Mouse (Mus musculus): ENCODE data around the gene Tspan4. TPM values are rescaled to one million over a fixed set of nuclear protein-coding genes. Genes with fewer than 3 reads are reported as not detected.

Gene Tspan4
- total RNA-seq (2021) = 10 to 100 TPM; 89.1 to 94.4 TPM
- long read RNA-seq, experiment 1, transcript Tspan4-201 (8 exons, 1,466 nt) = major isoform, 53 of 117 reads
- long read RNA-seq, experiment 1, transcript Tspan4-202 (8 exons, 1,281 nt) = minor isoform, 44 of 117 reads
- long read RNA-seq, experiment 1, partial matches to known transcripts = 9 of 117 reads
- long read RNA-seq, experiment 1, other reads (novel, unspliced or antisense) = 10 of 117 reads
- long read RNA-seq, experiment 2, transcript Tspan4-201 (8 exons, 1,466 nt) = major isoform, 44 of 67 reads
- long read RNA-seq, experiment 2, transcript Tspan4-202 (8 exons, 1,281 nt) = minor isoform, 17 of 67 reads
- long read RNA-seq, experiment 2, partial matches to known transcripts = 4 of 67 reads
- long read RNA-seq, experiment 2, other reads (novel, unspliced or antisense) = 1 of 67 reads

DNA sequence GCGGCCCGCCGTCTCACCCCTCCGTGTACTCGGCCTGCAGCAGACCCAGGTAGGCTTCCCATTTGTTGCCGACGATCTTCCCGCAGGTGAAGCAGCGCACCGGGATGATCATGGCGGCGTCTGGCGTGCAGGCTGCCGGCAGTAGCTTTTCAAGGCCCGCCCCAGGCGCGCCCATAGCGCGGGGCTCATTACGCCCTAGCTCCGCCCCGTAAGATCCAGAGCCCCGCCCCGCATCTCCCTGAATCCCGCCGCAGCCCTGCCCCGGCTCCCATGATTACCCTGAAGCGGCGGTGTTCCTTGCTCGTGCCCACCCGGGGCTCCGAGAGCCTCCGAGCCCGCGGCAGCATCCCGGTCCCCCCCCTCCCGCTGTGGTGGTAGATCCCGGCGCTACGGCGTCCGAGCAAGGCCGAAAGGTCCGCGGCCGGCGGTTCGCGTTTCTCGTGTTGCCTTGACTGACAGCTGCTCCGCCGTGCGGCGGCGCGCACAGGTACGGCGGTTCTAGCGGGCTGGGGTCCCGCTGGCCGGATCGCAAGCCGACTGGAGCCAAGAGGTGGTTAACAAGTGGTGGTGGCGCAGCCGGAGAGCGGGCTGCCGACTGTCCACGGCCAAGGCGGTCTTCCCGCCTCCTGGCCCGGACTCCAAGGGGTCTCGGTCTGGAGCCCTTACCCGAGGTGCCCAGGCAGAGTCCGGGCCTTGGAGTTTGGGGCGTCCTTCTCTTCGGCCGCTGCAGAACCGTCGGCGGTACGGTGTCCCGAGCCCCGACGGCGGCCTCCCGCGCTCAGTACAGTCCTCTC, at the start of gene Tspan4, which contains the start of gene Polr2l:
TSS of gene Tspan4 (plus strand) at position 230 of the 794 bp plus-strand sequence.
TSS of gene Polr2l (minus strand) at position 122 of the 794 bp plus-strand sequence.
- DNase-seq = peak; percentile 87 to 92

DNA sequence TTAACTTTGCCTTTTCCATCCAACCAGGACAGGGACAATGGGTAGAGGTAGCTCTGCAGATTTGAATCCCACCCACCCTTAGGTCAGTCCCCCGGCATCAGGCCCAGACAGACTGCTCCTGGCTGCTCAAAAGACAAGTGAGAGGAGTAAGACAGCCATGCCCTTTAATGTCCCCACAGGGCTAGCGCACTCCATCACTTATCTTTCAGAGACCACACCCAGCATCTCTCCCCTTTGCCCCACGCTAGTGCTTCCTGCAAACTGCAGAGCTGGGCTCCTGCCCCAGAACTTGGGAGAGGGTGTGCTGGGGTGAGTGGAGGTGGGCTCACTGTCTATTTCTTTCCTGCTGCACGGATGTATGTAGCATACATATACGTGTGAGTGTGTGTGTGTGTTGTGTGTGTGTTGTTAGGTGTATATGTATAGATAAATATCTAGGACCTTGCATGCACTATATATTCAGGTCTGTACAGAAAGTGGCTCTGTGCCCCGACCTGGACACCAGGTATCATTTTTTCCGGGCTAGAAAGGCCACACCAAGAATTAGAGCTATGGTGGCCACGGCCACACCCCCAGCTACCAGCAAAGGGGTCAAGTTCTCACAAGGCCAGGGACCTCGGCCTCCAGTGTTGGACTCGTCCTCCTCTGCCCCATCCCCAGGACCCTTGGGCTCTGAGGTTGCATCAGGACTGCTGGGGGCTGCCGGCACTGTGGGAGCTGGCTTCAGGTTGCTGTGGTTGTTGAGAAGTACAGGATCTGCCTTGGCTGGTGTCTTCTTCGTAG, 47.9 kb upstream of the Tspan4 start:
- no peak for DNase-seq

DNA sequence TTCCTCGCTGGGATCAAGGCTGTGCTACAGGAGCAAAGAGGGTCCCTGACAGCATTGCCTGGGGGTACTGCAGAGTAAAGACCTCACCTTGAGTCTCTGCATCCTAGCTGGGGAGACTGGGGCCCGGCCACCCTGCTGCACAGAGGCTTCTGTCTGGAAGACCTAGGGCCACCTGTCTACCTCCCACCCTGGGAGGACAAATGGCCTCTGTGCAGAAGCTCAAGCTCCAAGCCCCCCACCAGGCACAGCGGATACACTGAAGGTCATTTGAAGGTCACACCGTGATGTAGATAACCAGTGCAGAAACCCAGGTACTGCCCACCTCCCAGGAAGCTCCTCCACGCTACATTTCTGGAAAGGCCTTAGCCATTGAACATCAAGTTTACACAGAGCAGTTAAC, 46.3 kb upstream of the Tspan4 start:
- no peak for DNase-seq

DNA sequence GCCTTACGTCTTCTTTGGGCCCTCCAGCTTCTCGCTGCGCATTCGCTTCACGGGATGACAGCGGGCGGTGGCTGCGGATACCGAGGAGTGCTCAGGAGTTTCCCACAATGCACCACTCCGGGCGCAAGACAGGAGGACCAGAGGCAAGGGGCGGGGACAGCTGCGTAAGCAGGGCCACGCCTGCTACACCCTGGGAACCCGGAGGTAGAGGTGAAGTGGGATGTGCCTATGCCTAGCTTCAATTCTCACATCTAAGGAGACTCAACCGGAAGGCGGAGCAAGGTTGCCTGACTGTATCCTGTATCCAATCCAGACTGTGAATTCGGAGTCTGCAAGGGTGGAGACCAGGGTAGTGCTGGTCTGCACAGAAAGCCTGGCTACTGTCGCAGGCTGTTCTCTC, 45.7 kb upstream of the Tspan4 start, which contains the start of gene Cend1:
TSS of gene Cend1 (minus strand) at position 182 of the 400 bp plus-strand sequence.
- DNase-seq = peak; percentile 57 to 66

DNA sequence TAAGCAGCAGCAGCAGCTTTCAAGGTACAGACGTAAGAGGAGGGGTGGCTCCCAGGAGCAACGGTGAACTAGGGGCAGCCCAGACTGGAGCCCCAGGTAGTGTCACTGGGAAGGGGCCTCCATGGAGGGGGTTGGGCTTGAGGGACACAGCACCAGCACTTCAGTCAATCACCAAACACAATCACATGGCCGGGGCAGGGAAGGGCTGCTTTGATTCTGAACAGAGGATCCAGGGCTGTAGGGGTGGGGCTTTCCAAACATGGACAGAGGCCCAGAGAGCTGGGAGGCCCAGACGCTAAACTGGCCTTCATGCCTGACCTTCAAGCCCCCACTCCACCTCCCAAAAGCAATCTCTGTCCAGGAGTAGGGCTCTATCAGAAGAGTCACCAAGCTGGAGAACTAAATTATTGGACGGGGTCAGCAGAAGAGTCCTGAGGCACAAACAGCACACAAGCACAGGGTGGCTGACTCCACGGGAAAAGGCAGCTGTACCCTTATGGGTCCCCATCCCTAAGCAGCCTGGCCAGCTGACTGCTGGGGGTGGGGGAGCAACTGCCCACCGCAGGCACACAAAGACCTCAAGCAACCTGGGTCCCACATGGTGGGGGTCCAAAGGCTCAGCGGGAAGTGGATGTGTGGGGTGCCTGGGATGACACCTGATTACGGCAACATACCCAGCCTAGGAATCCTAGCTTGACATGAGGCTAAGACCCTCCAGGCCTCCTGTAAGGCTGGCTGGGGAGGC, 45.0 kb upstream of the Tspan4 start:
- DNase-seq = peak; percentile 62 to 70

DNA sequence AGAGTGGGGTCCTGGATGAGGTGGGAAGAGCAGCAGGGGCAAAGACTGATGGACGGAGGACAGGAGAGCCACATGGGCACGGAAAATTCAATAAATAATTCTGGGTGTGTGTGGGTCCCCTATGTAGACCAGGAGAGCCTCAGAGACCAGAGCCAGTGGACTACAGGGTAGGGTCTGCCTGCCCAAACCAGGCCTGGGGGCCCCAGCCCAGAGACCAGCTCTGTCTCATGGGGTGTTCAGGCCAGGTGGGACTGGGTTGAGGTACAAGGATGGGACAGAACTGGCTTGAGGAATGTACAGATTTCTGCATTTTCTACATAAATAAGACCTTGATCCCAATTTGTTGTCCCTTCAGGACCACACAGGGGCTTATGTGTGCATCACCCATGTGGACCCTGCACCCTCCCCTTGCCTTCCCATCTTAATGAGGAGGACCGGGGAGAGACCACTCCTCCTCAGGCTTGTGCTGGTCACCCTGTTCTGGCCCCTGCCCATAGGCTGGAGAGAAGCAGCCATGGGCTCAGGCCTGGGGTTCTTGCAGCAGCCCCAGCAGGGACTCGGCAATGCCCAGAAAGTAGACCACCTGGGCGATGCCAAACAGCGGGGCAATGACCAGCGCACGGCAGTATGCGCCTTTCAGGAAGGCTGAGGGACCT, 44.3 kb upstream of the Tspan4 start:
- DNase-seq = no peak

DNA sequence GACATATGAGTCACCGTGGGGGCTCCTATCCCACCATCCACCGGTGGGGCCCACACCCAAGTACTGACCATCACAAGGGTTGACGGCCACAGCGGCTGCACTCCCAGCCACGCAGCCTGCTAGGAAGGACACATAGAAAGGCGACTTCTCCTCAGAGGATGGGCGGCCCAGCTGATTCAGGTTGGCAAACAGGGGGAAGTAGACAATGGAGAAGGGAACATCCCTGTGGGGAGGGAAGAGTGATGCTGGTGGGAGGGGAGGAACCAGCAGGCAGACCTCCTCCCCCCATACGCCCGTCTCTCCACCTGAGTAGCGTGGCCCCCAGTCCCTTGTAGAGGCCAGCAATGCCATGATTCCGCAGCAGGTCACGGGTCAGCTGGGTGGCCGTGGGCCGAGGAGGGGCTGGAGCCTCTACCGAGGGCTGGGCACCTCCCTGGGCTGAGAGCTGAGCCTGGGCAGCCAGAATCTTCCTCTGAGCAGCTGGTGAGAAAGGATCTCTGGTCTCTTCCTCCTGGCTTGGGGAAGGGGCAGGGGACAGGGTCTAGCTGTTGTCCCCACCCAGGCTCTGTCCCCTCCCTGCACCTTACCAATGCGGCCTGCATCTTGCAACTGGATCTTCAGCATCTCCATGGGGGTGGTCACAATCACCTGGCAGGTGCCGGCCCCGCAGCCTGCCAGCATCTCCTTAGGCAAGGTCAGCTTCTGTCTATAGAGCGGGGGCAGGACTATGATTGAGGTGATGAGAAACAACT, 43.4 kb upstream of the Tspan4 start:
- no peak for DNase-seq

DNA sequence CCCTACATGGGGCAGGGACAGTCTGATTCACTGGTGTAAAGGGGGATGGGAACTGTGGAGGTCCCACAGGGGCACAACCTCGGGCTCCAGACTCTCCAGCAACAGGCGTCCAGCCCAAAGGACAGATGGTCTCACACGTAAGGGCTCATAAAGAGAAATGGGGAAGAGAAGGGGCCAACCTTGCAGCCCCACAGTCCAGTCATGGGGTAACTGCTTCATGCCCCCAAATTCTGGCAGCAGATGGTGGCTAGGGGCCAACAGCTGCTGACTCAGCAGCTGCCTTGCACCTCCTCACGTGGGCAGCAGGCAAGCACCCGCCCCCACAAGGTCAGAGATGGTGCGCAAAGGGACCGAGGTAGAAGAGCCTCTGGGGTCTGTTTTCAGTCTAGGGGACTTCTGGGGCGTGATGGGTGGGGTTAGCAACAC, 42.8 kb upstream of the Tspan4 start:
- peak; percentile 89 to 92 for DNase-seq

DNA sequence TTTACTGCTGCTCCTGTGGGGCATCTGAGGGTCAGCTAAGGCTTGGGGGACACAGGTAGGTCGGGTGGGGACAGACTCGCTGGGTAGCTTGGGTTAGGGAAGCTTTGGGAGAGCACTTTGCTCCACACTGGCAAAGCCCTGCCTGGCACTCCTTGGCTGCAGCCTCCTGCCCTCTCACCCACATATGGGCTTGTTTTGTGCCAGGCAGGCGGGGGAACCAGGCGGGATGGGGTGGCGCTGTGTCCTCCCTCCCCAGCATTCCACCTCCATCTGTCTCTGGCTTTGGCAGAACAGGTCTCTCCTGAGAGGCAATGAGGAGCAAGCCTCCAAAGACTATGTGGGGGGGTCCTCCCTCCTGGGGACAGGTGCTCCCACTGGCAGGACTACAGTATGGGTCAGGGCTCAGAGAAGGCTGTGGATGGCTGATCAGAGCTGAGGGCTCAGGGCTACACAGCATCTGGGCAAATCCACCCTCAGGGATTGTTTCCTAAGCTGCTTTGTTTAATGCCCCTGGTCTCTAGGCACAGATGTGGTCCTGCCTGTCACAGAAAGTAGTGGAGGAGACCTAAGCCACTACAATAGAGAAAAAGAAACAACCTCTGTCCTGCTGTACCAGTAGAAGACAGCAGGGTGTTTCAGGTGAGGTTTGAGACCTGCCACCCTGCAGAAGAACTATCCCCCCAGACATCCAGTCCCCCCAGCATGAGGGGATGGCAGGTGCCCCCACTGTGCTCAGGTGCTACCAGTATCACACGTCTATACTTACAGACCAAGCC, 42.1 kb upstream of the Tspan4 start:
- DNase-seq = peak; percentile 82 to 88

DNA sequence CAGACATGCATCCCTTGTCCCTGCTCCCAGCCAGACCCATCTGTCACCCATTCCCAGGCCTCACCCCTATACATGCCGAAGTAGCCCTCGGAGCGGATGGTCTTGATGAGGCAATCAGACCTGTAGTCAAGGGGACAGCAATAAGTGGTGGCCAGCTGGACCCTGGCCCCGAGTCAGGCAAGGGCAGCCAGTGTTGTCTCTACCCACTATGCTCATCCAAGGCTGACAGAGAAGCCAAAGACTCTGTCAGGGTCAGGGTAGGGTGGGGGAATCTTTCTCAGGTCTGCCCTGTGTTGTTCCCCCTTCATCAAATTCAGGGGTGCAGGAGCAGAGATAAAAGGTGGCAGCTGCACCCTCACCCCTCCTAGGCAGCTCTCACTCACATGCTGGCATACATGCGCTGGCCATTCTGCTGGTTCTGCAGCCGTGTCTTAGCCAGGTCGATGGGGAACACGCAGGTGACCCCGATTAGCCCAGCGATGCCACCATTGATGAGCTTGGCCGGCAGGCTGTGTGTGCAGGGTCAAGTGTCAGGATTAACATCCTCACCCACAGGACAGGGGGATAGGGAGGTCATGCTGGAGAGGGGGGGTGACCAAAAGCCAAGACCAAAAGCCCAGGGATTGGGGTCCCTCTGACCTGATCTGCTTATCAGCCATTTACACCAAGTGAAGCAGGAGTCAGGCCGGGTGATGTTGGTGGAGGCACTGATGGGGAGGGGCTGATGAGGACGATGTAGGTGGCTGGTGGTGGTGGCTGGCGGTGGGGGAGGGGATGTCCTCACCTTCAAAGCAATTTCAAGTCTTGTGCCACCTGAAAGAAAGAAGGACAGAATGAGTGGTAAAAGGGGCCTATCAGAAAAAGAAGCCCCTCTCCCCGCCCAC, 41.3 kb upstream of the Tspan4 start:
- no peak for DNase-seq

DNA sequence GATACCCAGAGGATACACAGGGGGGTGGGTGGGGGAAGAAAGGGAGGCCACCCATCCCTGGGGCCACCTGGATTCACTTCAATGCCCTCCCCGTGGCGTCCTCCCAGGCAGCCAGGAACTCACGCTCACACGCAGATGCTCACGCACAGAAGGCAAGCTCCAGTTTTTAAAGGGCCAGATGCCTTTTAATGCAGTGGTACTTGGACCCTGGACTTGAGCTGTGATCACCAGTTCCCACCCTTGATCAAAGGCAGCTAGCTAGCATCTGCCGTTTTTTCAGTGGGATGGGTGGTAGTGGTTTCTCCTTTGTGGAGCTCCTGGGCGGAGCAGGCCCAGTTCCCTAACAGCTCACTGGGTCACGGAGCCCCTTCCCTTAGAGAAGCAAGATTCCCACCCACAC, 40.6 kb upstream of the Tspan4 start:
- peak; percentile 72 to 77 for DNase-seq

DNA sequence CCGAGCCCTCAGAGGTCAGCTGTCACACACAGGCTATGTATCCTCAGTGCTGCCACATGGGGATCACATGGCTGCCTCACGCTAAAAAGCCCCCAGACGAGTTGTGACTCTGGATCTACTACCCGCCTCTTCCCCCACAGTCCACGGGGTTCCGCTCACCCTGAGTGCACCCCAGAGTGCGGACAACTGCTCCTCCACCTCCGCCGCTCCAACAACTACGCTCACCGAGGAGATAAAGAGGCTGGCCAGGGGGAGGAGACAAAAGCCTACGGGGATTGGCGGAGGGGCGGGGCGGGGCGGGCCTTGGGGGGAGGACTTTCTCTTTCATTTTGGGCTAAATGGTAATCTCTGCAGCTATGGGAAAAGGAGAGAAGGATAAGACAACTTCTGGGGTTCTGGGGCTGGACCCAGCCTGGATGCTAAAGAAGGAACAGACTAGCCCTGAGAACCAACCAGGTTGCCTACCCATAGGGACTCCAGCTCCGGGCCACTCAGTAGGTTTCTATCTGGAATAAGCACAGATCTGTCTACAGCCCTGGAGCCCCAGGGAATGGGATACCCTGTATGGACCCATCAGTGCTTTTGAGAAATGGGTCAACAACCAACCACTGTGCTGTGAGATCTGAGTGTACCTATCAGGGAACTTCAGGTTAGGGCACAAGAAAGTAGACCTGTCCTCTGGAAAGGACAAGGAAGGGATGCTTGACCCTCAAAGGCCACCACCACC, 39.7 kb upstream of the Tspan4 start:
- peak; percentile 81 to 86 for DNase-seq

DNA sequence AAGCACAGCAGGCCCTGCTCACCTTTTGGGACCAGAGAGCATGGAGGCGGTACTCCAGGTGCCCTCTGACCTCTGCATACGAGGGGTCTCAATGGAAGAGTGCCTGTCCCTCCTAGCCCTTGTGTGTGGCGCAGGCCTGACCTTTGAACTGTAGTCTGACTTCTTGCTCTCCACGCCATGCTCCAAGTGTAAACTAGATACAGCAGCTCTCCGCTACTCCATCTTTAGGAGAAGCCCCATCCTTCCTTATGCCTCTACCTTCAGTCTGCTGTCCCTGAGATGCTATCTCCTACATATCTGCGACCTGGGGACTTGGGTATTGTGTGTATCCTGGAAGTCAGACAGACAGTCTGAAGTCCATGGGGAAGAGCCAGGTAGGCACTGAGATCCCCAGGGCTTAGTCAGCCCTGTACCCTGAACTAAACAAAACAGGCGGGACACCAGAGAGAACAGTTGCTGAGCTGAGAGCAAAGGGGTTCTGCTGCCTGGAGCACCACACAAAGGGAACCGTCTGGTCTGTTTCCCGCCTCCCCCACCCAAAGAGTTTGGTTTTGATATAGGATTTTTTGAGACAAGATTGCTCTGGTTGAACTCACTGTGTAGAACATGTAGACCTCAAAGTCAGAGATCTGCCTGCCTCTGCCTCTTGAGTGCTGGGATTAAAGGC, 39.1 kb upstream of the Tspan4 start:
- no peak for DNase-seq

DNA sequence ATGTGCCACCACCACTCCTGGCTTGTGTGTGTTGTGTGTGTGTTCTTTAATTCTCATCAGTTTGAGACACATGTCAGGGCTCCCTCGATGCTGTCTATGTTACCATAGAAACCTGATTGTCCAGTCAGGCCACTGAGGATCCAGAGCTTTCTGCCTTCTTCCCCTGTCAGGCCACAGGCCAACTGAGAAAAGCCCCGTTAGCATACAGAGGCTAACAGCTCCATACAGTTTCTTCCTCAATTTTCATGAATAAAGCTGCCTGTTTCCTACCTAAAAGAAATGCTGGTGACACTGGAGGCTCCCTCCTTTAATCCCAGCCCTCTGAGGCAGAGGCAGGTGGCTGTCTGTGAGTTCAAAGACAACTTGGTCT, 38.5 kb upstream of the Tspan4 start:
- no peak for DNase-seq

DNA sequence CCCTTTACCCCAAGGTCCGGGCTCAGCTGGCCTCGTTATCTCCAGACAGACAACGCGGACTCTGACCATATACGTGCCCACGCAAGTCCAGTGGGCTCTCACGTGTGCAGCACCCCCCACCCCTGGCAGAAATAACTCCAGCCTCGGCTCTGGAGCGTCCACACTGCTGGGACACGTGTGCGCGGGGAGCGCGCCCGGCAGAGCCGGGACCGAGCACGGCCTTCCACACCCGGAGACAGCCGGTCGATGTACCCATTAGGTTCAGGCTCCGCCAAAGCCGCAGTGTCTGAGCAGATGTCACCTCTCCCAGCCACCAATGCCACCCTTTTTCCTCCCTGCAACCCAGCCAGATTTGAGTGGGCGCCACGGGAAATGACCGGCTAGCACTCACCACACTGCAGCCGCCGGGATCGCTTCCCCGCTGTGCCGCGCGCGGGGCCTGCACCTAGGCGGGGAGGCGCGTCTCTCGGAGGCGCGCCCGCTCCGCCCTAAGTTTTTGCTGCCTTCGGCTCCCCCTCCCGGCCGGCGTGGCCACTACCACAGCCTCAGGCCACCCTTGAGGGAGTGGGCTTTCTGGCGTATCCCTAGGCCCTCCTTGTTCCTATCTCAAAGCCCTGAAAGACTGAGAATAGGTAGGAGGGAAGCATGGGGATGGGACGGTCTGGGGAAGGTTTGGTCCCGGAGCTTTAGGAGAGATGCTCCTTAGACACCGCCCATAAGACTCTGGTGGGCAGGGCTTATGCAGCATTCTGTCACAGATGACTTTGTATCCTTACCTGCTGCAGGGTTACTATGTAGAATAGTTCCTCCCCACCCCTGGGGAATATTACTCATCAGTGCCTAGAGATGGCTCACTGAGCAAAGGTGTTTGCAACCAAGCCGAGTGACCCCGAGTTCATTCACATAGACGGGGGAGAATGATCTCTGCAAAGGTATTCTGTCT, 37.6 kb upstream of the Tspan4 start, which contains the start of gene Slc25a22:
TSS of gene Slc25a22 (minus strand) at position 715 of the 943 bp plus-strand sequence.
- DNase-seq = peak; percentile 88 to 93

Data from adrenal gland, postnatal 36 days (tissue).